Mouse (Mus musculus) limb, embryonic 13.5 days (tissue): Measurements from ENCODE around the gene Hip1. TPM values are rescaled to one million over a fixed set of nuclear protein-coding genes. Genes with fewer than 3 reads are reported as not detected.
"Not testable (repeated sequence)": the region's sequence is repeated elsewhere in the genome, so short reads cannot be mapped to it uniquely, and the experiment has no call there.

Source experiments
- ATAC-seq: fragments of 200-750 bp; cut with Nextera tagmentation; 2 replicates; pipeline ENCODE4 v1.8.0; 2017; ENCODE audit warnings: low read depth, moderate number of reproducible peaks, moderate TSS enrichment; ENCODE audit not compliant: low FRiP score
- H3K27ac ChIP-seq: fragments of 300-500 bp; sonication (generic); 2 replicates; pipeline ENCODE4 v1.5.1; 2015; ENCODE audit warnings: inconsistent platforms, mild to moderate bottlenecking, moderate library complexity
- H3K27me3 ChIP-seq: fragments of 300-500 bp; sonication (generic); 2 replicates; pipeline ENCODE4 v1.6.1; 2015; ENCODE audit warnings: mild to moderate bottlenecking, inconsistent platforms
- H3K36me3 ChIP-seq: fragments of 300-500 bp; sonication (generic); 2 replicates; pipeline ENCODE4 v1.6.1; 2015; ENCODE audit warnings: inconsistent platforms, mild to moderate bottlenecking, moderate library complexity
- H3K4me1 ChIP-seq: fragments of 300-500 bp; sonication (generic); 2 replicates; pipeline ENCODE4 v1.6.1; 2015; ENCODE audit warnings: inconsistent platforms
- H3K4me2 ChIP-seq: fragments of 300-500 bp; sonication (generic); replicated peaks from 2 replicates; pipeline ENCODE4 v1.6.1; 2015; ENCODE audit warnings: inconsistent platforms, mild to moderate bottlenecking, moderate library complexity
- H3K4me3 ChIP-seq: fragments of 300-500 bp; sonication (generic); 2 replicates; pipeline ENCODE4 v1.5.1; 2015; ENCODE audit warnings: moderate library complexity, mild to moderate bottlenecking, inconsistent platforms
- H3K9ac ChIP-seq: fragments of 300-500 bp; sonication (generic); 2 replicates; pipeline ENCODE4 v1.6.1; 2015; ENCODE audit warnings: mild to moderate bottlenecking, inconsistent platforms
- H3K9me3 ChIP-seq: fragments of 300-500 bp; sonication (generic); 2 replicates; pipeline ENCODE4 v1.6.1; 2016; ENCODE audit warnings: inconsistent platforms
- WGBS: fragments of 180-500 bp; shearing (Covaris S2); methylation state at CpG from one replicate; pipeline ENCODE4 v1.1.7; 2015; 5-methylcytosine and 5-hydroxymethylcytosine counted together
- polyA plus RNA-seq: library from polyadenylated mRNA; unstranded; fragments of >200 nt; fragmentation: Nextera tagmentation; extraction: Ambion mirVana; gene quantifications from 2 replicates; pipeline ENCODE4 v1.2.1, GENCODE M21; 2015

Hip1 gene
- polyA plus RNA-seq, 1 experiment from 2014 or later: 48.5 TPM

DNA sequence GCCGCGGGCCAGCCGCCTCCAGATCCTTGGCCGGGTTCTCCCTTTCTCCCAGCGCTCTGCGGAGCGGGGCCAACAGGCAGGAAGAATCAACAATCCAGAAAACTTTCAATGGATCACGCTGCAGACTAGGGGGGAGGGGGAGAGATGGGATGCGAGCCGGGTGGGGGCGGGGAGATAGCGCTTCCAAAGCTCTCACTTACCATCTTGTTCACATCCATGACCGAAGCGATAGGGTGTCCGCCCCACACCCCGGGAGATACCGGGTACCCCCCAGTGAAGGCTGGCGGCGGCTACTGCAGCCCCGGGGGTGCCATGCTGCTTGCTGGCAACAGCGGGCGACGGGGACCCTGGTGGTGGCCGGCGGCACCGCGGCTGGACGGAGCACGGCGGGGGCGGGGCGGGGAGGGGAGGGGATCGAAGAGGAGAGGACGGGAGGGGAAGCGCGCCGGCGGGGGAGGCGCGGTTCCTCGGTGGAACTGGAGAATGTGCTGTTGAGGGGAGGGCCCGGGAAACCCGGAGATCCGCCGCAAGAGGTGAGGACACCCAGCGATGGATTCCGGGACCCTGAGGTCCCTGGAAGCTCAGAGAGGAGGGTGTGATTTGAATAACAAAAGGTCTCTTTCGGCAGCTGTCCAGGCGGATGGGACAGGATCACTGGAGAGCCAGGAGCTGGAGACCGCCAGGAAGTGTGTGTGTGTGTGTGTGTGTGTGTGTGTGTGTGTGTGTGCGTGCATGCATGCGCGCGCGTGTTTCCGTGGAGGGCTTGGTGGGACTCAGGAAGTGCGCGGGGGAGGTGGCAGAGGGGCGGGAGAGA lies 55.8 kb downstream of the Hip1 start:
- H3K4me3 ChIP-seq: peak overlapping the region; percentile 70
- under 1% methylated on average over 47 of the region's 59 CpGs for WGBS
- H3K9ac ChIP-seq: peak overlapping the region; percentile 80
- ATAC-seq: peak; percentile 82
- peaks cover 9% of the 10 kb centered on the region; the same call in 1 of the 2 replicates for H3K36me3 ChIP-seq
- H3K27ac ChIP-seq: peak overlapping the region; percentile 81
- H3K4me1 ChIP-seq: peaks cover 28% of the 10 kb centered on the region
- H3K4me2 ChIP-seq: peak overlapping the region; percentile 92
- H3K27me3 ChIP-seq: no peaks in the 10 kb centered on the region
- no peaks in the 10 kb centered on the region for H3K9me3 ChIP-seq

DNA sequence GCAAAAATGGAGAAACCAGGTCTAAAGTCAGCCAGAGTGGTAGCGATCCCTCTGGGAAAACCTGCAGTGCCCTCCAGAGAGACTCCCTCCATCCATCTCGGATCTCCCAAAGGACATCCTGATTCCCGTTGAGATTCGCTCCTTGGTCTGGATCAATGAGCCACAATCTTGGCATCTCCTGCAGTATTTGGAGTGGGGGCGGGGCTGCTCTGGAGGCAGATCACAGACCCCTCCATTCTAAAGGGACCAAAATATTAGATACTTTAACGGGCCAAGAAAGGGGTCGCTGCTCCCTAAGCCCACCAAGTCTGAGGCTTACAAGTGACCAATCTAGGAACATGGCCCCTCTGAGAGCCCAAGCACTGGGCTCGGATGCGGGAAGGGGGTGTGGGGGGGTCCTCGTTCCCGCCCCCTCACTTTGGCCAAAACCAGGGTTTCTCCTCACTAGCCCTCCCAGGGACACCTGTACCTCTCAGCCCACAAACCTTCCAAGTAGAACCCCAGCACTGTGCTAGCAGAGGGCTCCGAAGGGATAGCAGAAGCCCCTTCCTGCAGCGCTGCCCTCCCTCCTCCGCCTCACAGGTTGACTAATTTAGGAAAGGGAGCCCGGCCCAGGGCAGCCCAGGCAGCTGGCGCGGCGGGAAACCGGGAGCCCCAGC lies 56.6 kb downstream of the Hip1 start:
- H3K27me3 ChIP-seq: no peaks in the 10 kb centered on the region
- under 1% methylated on average over 19 of the region's 19 CpGs for WGBS
- H3K4me1 ChIP-seq: peaks cover 28% of the 10 kb centered on the region
- peak; percentile 7; the same call in 1 of the 2 replicates for ATAC-seq
- peaks cover 10% of the 10 kb centered on the region; the same call in 1 of the 2 replicates for H3K36me3 ChIP-seq
- peak overlapping the region; percentile 70 for H3K4me3 ChIP-seq
- H3K9ac ChIP-seq: peak overlapping the region; percentile 80
- H3K4me2 ChIP-seq: peak overlapping the region; percentile 92
- no peaks in the 10 kb centered on the region for H3K9me3 ChIP-seq
- peak overlapping the region; percentile 81 for H3K27ac ChIP-seq

DNA sequence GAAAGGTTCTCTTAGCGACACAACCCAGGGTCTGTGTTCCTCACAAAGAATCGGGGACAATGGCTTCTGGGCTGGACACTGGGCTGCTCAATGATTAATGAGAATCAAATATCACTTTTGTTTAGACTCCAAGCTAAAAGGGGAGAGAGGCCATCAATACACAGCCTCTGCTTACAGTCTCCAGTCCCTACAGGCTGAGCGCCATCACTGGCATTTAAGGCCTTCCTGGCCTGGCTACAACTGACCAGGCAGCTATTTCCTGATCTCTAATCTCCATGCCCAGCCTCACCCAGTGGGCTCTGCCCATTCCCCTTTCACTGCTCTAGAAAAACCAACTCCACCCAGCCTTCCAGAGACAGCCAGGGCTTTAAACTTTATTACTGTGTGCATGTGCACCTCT lies 59.6 kb downstream of the Hip1 start:
- no peak overlapping the region for H3K4me2 ChIP-seq
- no peak overlapping the region for H3K4me3 ChIP-seq
- no peak overlapping the region for H3K9ac ChIP-seq
- no peaks in the 10 kb centered on the region for H3K27me3 ChIP-seq
- no peaks in the 10 kb centered on the region for H3K9me3 ChIP-seq
- 88% methylated on average over 3 of the region's 3 CpGs for WGBS
- peaks cover 31% of the 10 kb centered on the region for H3K36me3 ChIP-seq
- no peak for ATAC-seq
- no peak overlapping the region for H3K27ac ChIP-seq
- H3K4me1 ChIP-seq: peaks cover 28% of the 10 kb centered on the region

DNA sequence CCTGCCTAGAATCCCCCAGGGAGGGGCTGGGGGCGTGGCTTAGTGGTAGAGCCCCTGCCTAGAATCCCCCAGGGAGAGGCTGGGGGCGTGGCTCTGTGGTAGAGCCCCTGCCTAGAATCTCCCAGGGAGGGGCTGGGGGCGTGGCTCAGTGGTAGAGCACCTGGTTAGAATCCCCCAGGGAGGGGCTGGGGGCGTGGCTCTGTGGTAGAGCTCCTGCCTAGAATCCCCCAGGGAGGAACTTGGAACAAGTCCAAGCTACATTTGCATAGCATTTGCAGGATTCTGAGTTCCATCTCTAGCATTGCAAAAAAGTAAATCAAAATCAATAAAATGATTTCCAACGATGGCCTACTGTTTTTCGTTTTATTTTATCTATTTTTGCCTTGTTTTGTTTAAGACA lies 61.1 kb downstream of the Hip1 start:
- H3K9me3 ChIP-seq, H3K4me2 ChIP-seq, H3K27ac ChIP-seq, ATAC-seq, H3K27me3 ChIP-seq, H3K4me3 ChIP-seq, H3K9ac ChIP-seq: not testable (repeated sequence)
- WGBS: 87% methylated on average over 6 of the region's 6 CpGs
- H3K36me3 ChIP-seq: peaks cover 31% of the 10 kb centered on the region
- H3K4me1 ChIP-seq: peaks cover 22% of the 10 kb centered on the region

DNA sequence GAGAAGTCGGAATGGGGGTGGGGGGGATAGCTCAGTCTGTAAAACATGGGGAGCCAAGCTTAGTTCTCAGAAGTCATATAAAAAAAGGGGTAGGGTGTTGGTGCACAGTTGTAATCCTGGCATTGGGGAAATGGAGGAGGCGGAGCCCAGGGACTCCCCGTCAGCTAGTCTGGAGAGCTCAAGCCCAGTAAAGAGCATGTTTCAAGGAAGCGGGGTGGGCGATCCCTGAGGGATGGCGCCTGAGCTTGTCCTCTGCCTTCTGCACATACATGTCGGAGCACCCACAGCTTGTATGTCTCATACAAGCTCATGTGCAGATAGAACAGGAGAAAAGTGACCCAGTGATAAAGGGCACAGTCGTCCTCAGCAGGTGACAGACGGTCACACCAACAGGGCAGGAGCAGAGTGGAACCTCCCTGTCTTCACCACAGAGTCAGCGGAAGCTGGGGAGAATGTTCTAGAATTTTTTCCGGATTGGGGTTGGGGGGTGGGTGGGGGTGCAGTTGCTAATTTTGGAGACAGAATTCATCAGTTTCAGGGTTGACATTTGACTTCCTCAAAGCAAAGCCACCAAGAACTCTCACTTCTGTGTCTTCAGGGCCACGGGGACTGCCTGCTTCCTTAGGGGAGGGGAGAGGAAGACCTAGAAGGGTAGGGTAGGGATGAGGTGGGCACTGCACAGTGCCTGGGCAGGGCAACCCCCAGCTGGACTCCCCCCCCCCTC lies 65.9 kb downstream of the Hip1 start:
- Histone ChIP-seq H3K36me3 (peaks cover 32% of the 10 kb centered on the region), H3K9ac (no peak overlapping the region), H3K4me1 (no peaks in the 10 kb centered on the region), H3K27ac (no peak overlapping the region), H3K9me3 (no peaks in the 10 kb centered on the region), H3K4me2 (no peak overlapping the region), H3K27me3 (no peaks in the 10 kb centered on the region), H3K4me3 (no peak overlapping the region)
- WGBS: 91% methylated on average over 12 of the region's 12 CpGs
- ATAC-seq: no peak

DNA sequence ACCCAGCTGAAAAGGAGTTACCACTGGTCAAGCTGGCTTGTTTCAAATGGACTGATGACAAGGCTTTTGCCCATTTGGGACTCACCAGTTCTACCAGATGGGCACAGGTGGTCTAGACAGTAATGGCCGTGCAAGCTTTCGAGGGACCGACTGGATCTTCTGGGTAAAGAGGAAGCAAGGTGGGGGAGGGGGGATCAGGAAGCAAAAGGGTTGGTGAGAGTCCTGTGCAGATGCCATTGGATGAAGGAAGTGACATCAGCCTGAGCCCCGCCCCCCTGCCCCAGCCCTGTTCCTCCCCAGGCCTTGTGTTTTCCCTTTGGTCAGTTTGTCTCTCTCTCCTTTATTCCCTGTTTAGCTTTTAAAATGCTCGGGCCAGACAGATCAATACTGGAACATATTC lies 68.7 kb downstream of the Hip1 start:
- no peaks in the 10 kb centered on the region for H3K27me3 ChIP-seq
- H3K4me3 ChIP-seq: no peak overlapping the region
- no peak overlapping the region for H3K27ac ChIP-seq
- H3K36me3 ChIP-seq: peaks cover 14% of the 10 kb centered on the region
- no peaks in the 10 kb centered on the region for H3K4me1 ChIP-seq
- WGBS: 89% methylated on average over 5 of the region's 5 CpGs
- H3K9me3 ChIP-seq: no peaks in the 10 kb centered on the region
- no peak for ATAC-seq
- no peak overlapping the region for H3K4me2 ChIP-seq
- H3K9ac ChIP-seq: no peak overlapping the region

DNA sequence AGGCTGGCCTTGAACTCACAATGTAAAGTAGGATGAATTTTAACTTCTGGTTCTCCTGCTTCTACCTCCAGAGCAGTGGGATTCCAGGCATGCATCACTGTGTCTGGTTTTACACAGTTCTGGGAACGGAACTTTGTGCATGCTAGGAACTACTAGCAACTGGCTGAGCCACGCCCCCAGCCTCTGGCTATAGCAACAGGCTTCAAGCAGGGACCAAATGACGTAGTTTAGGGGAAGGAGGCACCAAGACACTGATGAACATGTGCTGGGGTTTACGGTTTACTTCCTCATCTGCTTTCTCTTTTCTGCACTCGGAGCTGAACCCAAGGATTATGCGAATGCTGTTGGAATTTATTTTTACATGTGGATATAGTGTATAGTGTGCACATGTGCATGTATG lies 72.5 kb downstream of the Hip1 start:
- ATAC-seq: no peak
- H3K36me3 ChIP-seq: peaks cover 19% of the 10 kb centered on the region
- H3K9ac ChIP-seq: no peak overlapping the region
- 66% methylated on average over 6 of the region's 6 CpGs for WGBS
- no peak overlapping the region for H3K4me3 ChIP-seq
- H3K27me3 ChIP-seq: no peaks in the 10 kb centered on the region
- no peak overlapping the region for H3K27ac ChIP-seq
- H3K4me2 ChIP-seq: no peak overlapping the region
- no peaks in the 10 kb centered on the region for H3K4me1 ChIP-seq
- H3K9me3 ChIP-seq: no peaks in the 10 kb centered on the region

DNA sequence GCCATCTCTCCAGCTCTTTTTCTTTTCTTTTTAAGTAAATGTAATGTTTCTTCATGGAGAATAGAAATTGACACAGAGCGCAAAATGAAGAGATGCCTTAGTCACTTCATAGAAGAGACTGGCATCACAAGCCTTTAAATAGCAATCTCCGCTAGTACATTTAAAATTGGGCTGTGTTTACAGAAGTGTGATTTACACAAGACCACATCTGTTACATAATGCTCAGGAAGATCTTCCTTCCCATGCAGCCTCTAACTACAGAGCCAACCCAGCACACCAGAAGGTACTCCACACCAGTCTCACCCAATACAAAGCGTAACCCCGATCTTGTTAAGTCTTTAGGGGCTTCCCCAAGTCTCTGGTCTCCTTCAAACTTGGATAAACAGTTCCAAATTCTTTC lies 73.2 kb downstream of the Hip1 start:
- H3K27ac ChIP-seq: no peak overlapping the region
- H3K27me3 ChIP-seq: no peaks in the 10 kb centered on the region
- H3K4me1 ChIP-seq: no peaks in the 10 kb centered on the region
- H3K36me3 ChIP-seq: peaks cover 24% of the 10 kb centered on the region
- no peak overlapping the region for H3K4me3 ChIP-seq
- 95% methylated on average over 4 of the region's 4 CpGs for WGBS
- ATAC-seq: no peak
- H3K9me3 ChIP-seq: no peaks in the 10 kb centered on the region
- H3K9ac ChIP-seq: no peak overlapping the region
- H3K4me2 ChIP-seq: no peak overlapping the region

DNA sequence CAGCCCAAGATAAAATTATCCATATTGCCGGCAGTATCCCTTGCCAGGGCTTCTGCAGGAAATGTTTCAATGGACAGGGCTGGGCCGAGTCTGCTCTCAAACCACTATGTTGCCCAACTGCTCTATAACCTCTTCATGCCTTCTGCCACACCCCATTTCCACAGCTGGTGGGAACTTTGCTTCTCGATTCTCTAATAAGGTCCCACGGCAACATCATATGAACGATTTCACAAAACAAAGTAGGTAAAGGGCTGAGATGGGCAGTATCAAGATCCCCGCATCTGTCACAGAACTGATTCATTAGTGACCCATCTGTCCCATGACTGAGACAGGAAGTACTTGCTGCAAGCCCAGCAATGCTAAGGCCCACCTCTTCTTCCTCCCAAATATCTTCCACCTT lies 76.6 kb downstream of the Hip1 start:
- Histone ChIP-seq H3K9ac (no peak overlapping the region), H3K4me1 (peaks cover 10% of the 10 kb centered on the region), H3K27ac (no peak overlapping the region), H3K9me3 (no peaks in the 10 kb centered on the region), H3K36me3 (peaks cover 14% of the 10 kb centered on the region), H3K4me2 (no peak overlapping the region), H3K27me3 (no peaks in the 10 kb centered on the region), H3K4me3 (no peak overlapping the region)
- WGBS: 94% methylated on average over 6 of the region's 6 CpGs
- no peak for ATAC-seq

DNA sequence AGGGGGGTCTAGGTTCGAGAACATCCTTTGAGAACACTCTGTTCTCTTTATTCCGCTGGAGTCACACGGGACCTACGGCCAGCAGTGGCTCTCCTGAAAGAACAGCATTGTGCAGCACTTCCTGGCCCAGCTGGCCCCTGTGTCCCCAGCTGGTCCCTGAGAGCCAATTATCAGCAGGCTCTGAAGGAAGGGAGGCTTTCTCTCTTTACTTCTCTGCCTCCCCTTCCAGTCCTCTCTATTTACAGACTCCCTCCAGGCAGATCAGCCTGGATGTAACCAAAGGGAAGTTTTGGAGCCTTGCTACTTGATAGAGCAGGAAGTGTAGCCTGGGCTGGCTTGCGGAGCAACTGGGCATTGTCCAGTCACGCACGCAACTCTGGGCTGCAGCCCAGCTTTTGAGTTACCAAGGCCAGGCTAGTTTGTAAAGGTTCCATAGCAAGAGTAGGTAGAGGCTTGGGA lies 79.1 kb downstream of the Hip1 start:
- no peak overlapping the region for H3K9ac ChIP-seq
- H3K4me1 ChIP-seq: peaks cover 10% of the 10 kb centered on the region
- H3K27me3 ChIP-seq: no peaks in the 10 kb centered on the region
- H3K27ac ChIP-seq: peak overlapping the region; percentile 48; the same call in 1 of the 2 replicates
- WGBS: 65% methylated on average over 7 of the region's 7 CpGs
- no peaks in the 10 kb centered on the region for H3K9me3 ChIP-seq
- H3K36me3 ChIP-seq: peaks cover 21% of the 10 kb centered on the region
- no peak overlapping the region for H3K4me2 ChIP-seq
- ATAC-seq: no peak
- H3K4me3 ChIP-seq: no peak overlapping the region

DNA sequence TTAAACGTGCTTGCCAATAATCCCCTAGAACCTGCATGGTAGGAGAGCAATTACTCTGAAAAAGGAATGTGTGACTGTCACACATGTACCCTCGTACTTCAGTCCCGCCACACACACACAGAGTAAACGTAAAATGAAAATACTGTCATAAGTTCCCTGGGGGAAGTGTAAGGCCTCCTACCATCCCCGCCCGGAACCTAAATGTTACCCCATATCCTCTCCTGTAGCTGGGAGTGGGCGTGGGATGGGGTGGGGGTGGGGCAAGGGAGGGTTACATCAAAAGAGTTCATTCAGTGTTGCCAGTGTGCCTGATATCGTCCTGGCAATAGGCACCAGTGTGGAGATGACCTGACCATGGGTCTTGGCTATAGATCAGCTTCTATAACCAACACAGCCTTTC lies 81.5 kb downstream of the Hip1 start:
- no peak overlapping the region for H3K4me2 ChIP-seq
- H3K4me3 ChIP-seq: no peak overlapping the region
- 80% methylated on average over 8 of the region's 8 CpGs for WGBS
- no peak overlapping the region for H3K9ac ChIP-seq
- H3K9me3 ChIP-seq: no peaks in the 10 kb centered on the region
- ATAC-seq: no peak
- H3K36me3 ChIP-seq: peaks cover 43% of the 10 kb centered on the region
- H3K4me1 ChIP-seq: peaks cover 10% of the 10 kb centered on the region
- H3K27me3 ChIP-seq: no peaks in the 10 kb centered on the region
- H3K27ac ChIP-seq: no peak overlapping the region

DNA sequence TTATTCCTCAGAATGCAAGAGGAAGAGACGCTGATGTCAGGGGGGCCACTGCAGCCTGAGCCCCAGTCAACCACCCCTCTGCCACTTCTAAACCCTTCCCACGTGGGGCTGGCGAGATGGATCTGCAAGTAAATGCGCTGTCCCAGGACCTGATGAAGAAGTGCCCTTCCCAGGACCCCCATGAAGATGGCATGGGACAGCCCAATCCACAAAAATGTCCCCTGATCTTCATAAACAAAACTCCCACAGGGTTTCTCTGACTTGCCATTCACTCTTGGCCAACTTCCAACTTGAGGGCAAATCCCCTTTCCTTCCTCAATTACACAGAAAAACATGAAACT lies 84.1 kb downstream of the Hip1 start:
- H3K9ac ChIP-seq: no peak overlapping the region
- ATAC-seq: no peak
- no peak overlapping the region for H3K27ac ChIP-seq
- H3K4me1 ChIP-seq: peaks cover 8% of the 10 kb centered on the region
- 88% methylated on average over 4 of the region's 4 CpGs for WGBS
- no peak overlapping the region for H3K4me3 ChIP-seq
- H3K36me3 ChIP-seq: peaks cover 52% of the 10 kb centered on the region
- no peaks in the 10 kb centered on the region for H3K27me3 ChIP-seq
- no peaks in the 10 kb centered on the region for H3K9me3 ChIP-seq
- H3K4me2 ChIP-seq: no peak overlapping the region
